Mouse (Mus musculus) bone marrow macrophage, adult 2 months (primary cell): ENCODE data around the gene Dusp8.

Experiments used
- CTCF ChIP-seq: IDR thresholded peaks from 2 replicates; pipeline ENCODE4 v1.5.1; 2012; ENCODE audit warnings: low read depth, mild to moderate bottlenecking, low read length, moderate library complexity
- POLR2A ChIP-seq: IDR thresholded peaks from 2 replicates; pipeline ENCODE4 v1.6.1; 2012; ENCODE audit warnings: mild to moderate bottlenecking, low read depth, low read length, borderline replicate concordance

GRCm38 (mm10) chr7:142119632-142120031 is 24.0 kb upstream of the Dusp8 start:
- TF ChIP-seq CTCF (peak; percentile 43), POLR2A (no peak)
